Mouse (Mus musculus) inflammation-experienced regulatory T-cells, adult 16 weeks (primary cell): ENCODE results near the gene 4930404N11Rik. TPM values are rescaled to one million over a fixed set of nuclear protein-coding genes. Genes with fewer than 3 reads are reported as not detected.

Source experiments
- polyA plus RNA-seq: library from polyadenylated mRNA; unstranded; fragments of 100-300 nt; shearing (Covaris generic); gene quantifications from one replicate; pipeline ENCODE4 v1.2.1, GENCODE M21; 2017

4930404N11Rik gene
- 1.8 TPM for polyA plus RNA-seq

GRCm38 (mm10) chr10:81365672-81366476 lies at the start of gene 4930404N11Rik:
TSS of gene 4930404N11Rik (minus strand) at chr10:81365816.

GRCm38 (mm10) chr10:81392781-81393185 lies 27.2 kb upstream of the 4930404N11Rik start, which contains the start of gene Smim24:
TSS of gene Smim24 (plus strand) at chr10:81393051.

GRCm38 (mm10) chr10:81388505-81389055 lies 23.0 kb upstream of the 4930404N11Rik start, which contains the start of gene Gm48552:
TSS of gene Gm48552 (plus strand) at chr10:81389005.

GRCm38 (mm10) chr10:81383802-81384604 lies 18.4 kb upstream of the 4930404N11Rik start, which contains the start of the genes Dohh and Gm48551:
TSS of gene Dohh (plus strand) at chr10:81384428.
TSS of gene Gm48551 (plus strand) at chr10:81384466.

GRCm38 (mm10) chr10:81377793-81378552 lies 12.4 kb upstream of the 4930404N11Rik start, which contains the start of gene Fzr1:
TSS of gene Fzr1 (minus strand) at chr10:81378516.

GRCm38 (mm10) chr10:81356991-81357844 lies 8.4 kb downstream of the 4930404N11Rik start, which contains the start of gene Mfsd12:
TSS of gene Mfsd12 (plus strand) at chr10:81357491.

GRCm38 (mm10) chr10:81350351-81351063 lies 15.1 kb downstream of the 4930404N11Rik start, which contains the start of gene Hmg20b:
TSS of gene Hmg20b (minus strand) at chr10:81350480.

GRCm38 (mm10) chr10:81342686-81343505 lies 22.7 kb downstream of the 4930404N11Rik start, which contains the start of gene Gipc3:
TSS of gene Gipc3 (minus strand) at chr10:81343266.

GRCm38 (mm10) chr10:81328386-81328785 lies 37.2 kb downstream of the 4930404N11Rik start, which contains the start of gene Tbxa2r:
TSS of gene Tbxa2r (plus strand) at chr10:81328731.

GRCm38 (mm10) chr10:81320550-81321347 lies 44.9 kb downstream of the 4930404N11Rik start, which contains the start of gene Cactin:
TSS of gene Cactin (plus strand) at chr10:81321103.

Other genes starting within 250 kb of the 4930404N11Rik start
- 43.0 TPM for gene Zbtb7a, start 230.6 kb downstream of the 4930404N11Rik start, polyA plus RNA-seq
- gene Pias4, start 197.9 kb downstream of the 4930404N11Rik start, polyA plus RNA-seq, result 51.7 TPM
- gene Eef2, start 189.2 kb downstream of the 4930404N11Rik start, polyA plus RNA-seq, result 783 TPM
- gene Dapk3, start 182.8 kb downstream of the 4930404N11Rik start, polyA plus RNA-seq, result 6.7 TPM
- not detected for gene 4930442H23Rik, start 182.0 kb downstream of the 4930404N11Rik start, polyA plus RNA-seq
- 0.22 TPM for gene Nmrk2, start 163.8 kb downstream of the 4930404N11Rik start, polyA plus RNA-seq
- 10.3 TPM for gene Atcay, start 135.0 kb downstream of the 4930404N11Rik start, polyA plus RNA-seq
- 5.8 TPM for gene Zfr2, start 132.7 kb downstream of the 4930404N11Rik start, polyA plus RNA-seq
- gene Matk, start 112.9 kb downstream of the 4930404N11Rik start, polyA plus RNA-seq, result 166 TPM
- 109 TPM for gene Mrpl54, start 98.9 kb downstream of the 4930404N11Rik start, polyA plus RNA-seq
- 68.0 TPM for gene Apba3, start 98.9 kb downstream of the 4930404N11Rik start, polyA plus RNA-seq
- gene Tjp3, start 74.2 kb downstream of the 4930404N11Rik start, polyA plus RNA-seq, result 28.8 TPM
- gene Pip5k1c, start 72.9 kb downstream of the 4930404N11Rik start, polyA plus RNA-seq, result 52.4 TPM
- 39.4 TPM for gene Cactin, start 44.7 kb downstream of the 4930404N11Rik start, polyA plus RNA-seq
- gene Tbxa2r, start 37.1 kb downstream of the 4930404N11Rik start, polyA plus RNA-seq, result 67.8 TPM
- gene Gipc3, start 22.6 kb downstream of the 4930404N11Rik start, polyA plus RNA-seq, result 0.16 TPM
- gene Hmg20b, start 15.3 kb downstream of the 4930404N11Rik start, polyA plus RNA-seq, result 36.0 TPM
- gene Mfsd12, start 8.3 kb downstream of the 4930404N11Rik start, polyA plus RNA-seq, result 1.9 TPM
- gene Fzr1, start 12.7 kb upstream of the 4930404N11Rik start, polyA plus RNA-seq, result 27.4 TPM
- gene Dohh, start 18.6 kb upstream of the 4930404N11Rik start, polyA plus RNA-seq, result 52.8 TPM
- 6.0 TPM for gene Gm48551, start 18.6 kb upstream of the 4930404N11Rik start, polyA plus RNA-seq
- gene Gm48552, start 23.2 kb upstream of the 4930404N11Rik start, polyA plus RNA-seq, result 1.4 TPM
- gene Smim24, start 27.2 kb upstream of the 4930404N11Rik start, polyA plus RNA-seq, result 7.1 TPM
- 25.4 TPM for gene Nfic, start 89.8 kb upstream of the 4930404N11Rik start, polyA plus RNA-seq
- gene Celf5, start 116.9 kb upstream of the 4930404N11Rik start, polyA plus RNA-seq, result 0.60 TPM
- 144 TPM for gene Ncln, start 130.6 kb upstream of the 4930404N11Rik start, polyA plus RNA-seq
- gene S1pr4, start 134.3 kb upstream of the 4930404N11Rik start, polyA plus RNA-seq, result 78.3 TPM
- gene Gna15, start 158.4 kb upstream of the 4930404N11Rik start, polyA plus RNA-seq, result 32.8 TPM
- 6.9 TPM for gene Gna11, start 179.4 kb upstream of the 4930404N11Rik start, polyA plus RNA-seq
- 181 TPM for gene Aes, start 193.7 kb upstream of the 4930404N11Rik start, polyA plus RNA-seq
- 3.9 TPM for gene Tle2, start 208.7 kb upstream of the 4930404N11Rik start, polyA plus RNA-seq
- gene Tle6, start 235.3 kb upstream of the 4930404N11Rik start, polyA plus RNA-seq, result 0.45 TPM
- gene BC025920, start 240.5 kb upstream of the 4930404N11Rik start, polyA plus RNA-seq, result 2.6 TPM